Mouse (Mus musculus) erythroblast, embryonic 14.5 days (primary cell): ENCODE measurements around the gene Impad1. TPM values are rescaled to one million over a fixed set of nuclear protein-coding genes. Genes with fewer than 3 reads are reported as not detected.

ENCODE experiments used
- H3K27me3 ChIP-seq: 2 replicates; pipeline ENCODE4 v1.6.1; 2012; ENCODE audit warnings: inconsistent platforms; ENCODE audit not compliant: control insufficient read depth
- H3K36me3 ChIP-seq: 2 replicates; pipeline ENCODE4 v1.6.1; 2012; ENCODE audit warnings: mild to moderate bottlenecking, inconsistent platforms; ENCODE audit not compliant: control insufficient read depth
- H3K4me1 ChIP-seq: 2 replicates; pipeline ENCODE4 v1.6.1; 2012; ENCODE audit warnings: inconsistent platforms; ENCODE audit not compliant: control insufficient read depth
- H3K4me3 ChIP-seq: replicated peaks from 2 replicates; pipeline ENCODE3; 2012; ENCODE audit warnings: moderate library complexity, mild to moderate bottlenecking, inconsistent platforms
- H3K9me3 ChIP-seq: 2 replicates; pipeline ENCODE4 v1.6.1; 2012; ENCODE audit warnings: low read length, inconsistent platforms, mixed read lengths; ENCODE audit not compliant: control insufficient read depth
- GATA1 ChIP-seq: IDR thresholded peaks from 2 replicates; pipeline ENCODE4 v1.6.1; 2012; ENCODE audit warnings: low read length, inconsistent platforms, mixed read lengths
- TAL1 ChIP-seq: IDR thresholded peaks from 3 replicates; pipeline ENCODE4 v1.6.1; 2012; ENCODE audit warnings: low read length, inconsistent platforms, mixed read lengths
- polyA plus RNA-seq: library from polyadenylated mRNA; stranded (reverse); fragments of >175 nt; gene quantifications from 2 replicates; pipeline ENCODE4 v1.2.3, GENCODE M21; 2012

Gene Impad1
- polyA plus RNA-seq, 1 experiment = 0.18 TPM

- no peak for TF ChIP-seq GATA1
- no peak for TF ChIP-seq TAL1
- peaks cover 59% of the 10 kb centered on the region for H3K36me3 ChIP-seq
- peaks cover 56% of the 10 kb centered on the region for H3K4me1 ChIP-seq
- no peaks in the 10 kb centered on the region for H3K27me3 ChIP-seq
- peaks cover 6% of the 10 kb centered on the region for H3K9me3 ChIP-seq
- H3K4me3 ChIP-seq = peak overlapping the region; percentile 43
Measured at GRCm38 (mm10) chr4:4783686-4783957, 9.5 kb downstream of the Impad1 start.

GRCm38 (mm10) chr4:4782882-4783685 is 10.1 kb downstream of the Impad1 start:
- H3K4me3 ChIP-seq = peak overlapping the region; percentile 43

GRCm38 (mm10) chr4:4779265-4779770 is 13.8 kb downstream of the Impad1 start:
- TF ChIP-seq GATA1 (no peak), TAL1 (no peak)
- Histone ChIP-seq H3K4me1 (peaks cover 33% of the 10 kb centered on the region), H3K27me3 (no peaks in the 10 kb centered on the region), H3K9me3 (peaks cover 6% of the 10 kb centered on the region), H3K4me3 (no peak overlapping the region), H3K36me3 (peaks cover 71% of the 10 kb centered on the region)

More at GRCm38 (mm10) chr4:4782882-4783685, 10.1 kb downstream of the Impad1 start:
- Histone ChIP-seq H3K27me3 (no peaks in the 10 kb centered on the region), H3K4me1 (peaks cover 52% of the 10 kb centered on the region), H3K9me3 (peaks cover 6% of the 10 kb centered on the region), H3K36me3 (peaks cover 58% of the 10 kb centered on the region)
- TF ChIP-seq TAL1 (no peak), GATA1 (no peak)

GRCm38 (mm10) chr4:4771523-4772114 is 21.5 kb downstream of the Impad1 start:
- Histone ChIP-seq H3K36me3 (peaks cover 85% of the 10 kb centered on the region), H3K4me1 (no peaks in the 10 kb centered on the region), H3K9me3 (no peaks in the 10 kb centered on the region), H3K4me3 (no peak overlapping the region), H3K27me3 (no peaks in the 10 kb centered on the region)
- TF ChIP-seq TAL1 (no peak), GATA1 (no peak)

- Histone ChIP-seq H3K9me3 (no peaks in the 10 kb centered on the region), H3K4me3 (no peak overlapping the region), H3K4me1 (no peaks in the 10 kb centered on the region), H3K27me3 (no peaks in the 10 kb centered on the region), H3K36me3 (peaks cover 63% of the 10 kb centered on the region)
- TF ChIP-seq GATA1 (no peak), TAL1 (no peak)
Measured at GRCm38 (mm10) chr4:4765806-4766205, 27.3 kb downstream of the Impad1 start.

GRCm38 (mm10) chr4:4758376-4758775 is 34.8 kb downstream of the Impad1 start:
- no peak overlapping the region for H3K4me3 ChIP-seq
- H3K27me3 ChIP-seq = no peaks in the 10 kb centered on the region
- TF ChIP-seq TAL1 (no peak), GATA1 (no peak)
- no peaks in the 10 kb centered on the region for H3K4me1 ChIP-seq
- no peaks in the 10 kb centered on the region for H3K9me3 ChIP-seq
- H3K36me3 ChIP-seq = peaks cover 6% of the 10 kb centered on the region

- no peaks in the 10 kb centered on the region for H3K36me3 ChIP-seq
- no peaks in the 10 kb centered on the region for H3K27me3 ChIP-seq
- no peaks in the 10 kb centered on the region for H3K9me3 ChIP-seq
- no peaks in the 10 kb centered on the region for H3K4me1 ChIP-seq
- H3K4me3 ChIP-seq = no peak overlapping the region
- no peak for TF ChIP-seq TAL1
- no peak for TF ChIP-seq GATA1
Measured at GRCm38 (mm10) chr4:4729427-4729826, 63.7 kb downstream of the Impad1 start.

GRCm38 (mm10) chr4:4726241-4726776 is 66.8 kb downstream of the Impad1 start:
- TF ChIP-seq GATA1 (no peak), TAL1 (no peak)
- no peaks in the 10 kb centered on the region for H3K4me1 ChIP-seq
- no peaks in the 10 kb centered on the region for H3K27me3 ChIP-seq
- H3K36me3 ChIP-seq = no peaks in the 10 kb centered on the region
- H3K4me3 ChIP-seq = no peak overlapping the region
- H3K9me3 ChIP-seq = no peaks in the 10 kb centered on the region

GRCm38 (mm10) chr4:4723821-4724220 is 69.3 kb downstream of the Impad1 start:
- H3K4me1 ChIP-seq = no peaks in the 10 kb centered on the region
- TF ChIP-seq TAL1 (no peak), GATA1 (no peak)
- no peaks in the 10 kb centered on the region for H3K36me3 ChIP-seq
- H3K9me3 ChIP-seq = no peaks in the 10 kb centered on the region
- no peaks in the 10 kb centered on the region for H3K27me3 ChIP-seq
- H3K4me3 ChIP-seq = no peak overlapping the region
